Mouse (Mus musculus) megakaryocyte, embryonic 14.5 days (primary cell): Measurements from ENCODE around the gene Hdac5.

Experiments used
- FLI1 ChIP-seq: IDR thresholded peaks from 2 replicates; pipeline ENCODE4 v1.6.1; 2012; ENCODE audit warnings: low read length, inconsistent platforms, mixed read lengths
- GATA1 ChIP-seq: IDR thresholded peaks from 3 replicates; pipeline ENCODE4 v1.6.1; 2012; ENCODE audit warnings: mixed read lengths, low read length, inconsistent platforms, borderline replicate concordance

GRCm38 (mm10) chr11:102268520-102269244 is 38.7 kb upstream of the Hdac5 start, which contains the start of gene Asb16:
- TF ChIP-seq GATA1 (no peak), FLI1 (no peak)
